Mouse (Mus musculus) midbrain, embryonic 16.5 days (tissue): ENCODE results near the gene Slc30a6. TPM values are rescaled to one million over a fixed set of nuclear protein-coding genes. Genes with fewer than 3 reads are reported as not detected.

Experiments
- ATAC-seq: fragments of 200-750 bp; cut with Nextera tagmentation; 2 replicates; pipeline ENCODE4 v1.8.0; 2017; ENCODE audit warnings: moderate TSS enrichment
- H3K27ac ChIP-seq: fragments of 300-500 bp; sonication (generic); 2 replicates; pipeline ENCODE4 v1.5.1; 2014; ENCODE audit warnings: mild to moderate bottlenecking, low read length, mixed read lengths
- H3K27me3 ChIP-seq: fragments of 300-500 bp; sonication (generic); 2 replicates; pipeline ENCODE4 v1.6.1; 2014; ENCODE audit warnings: low read depth, low read length, mixed read lengths; ENCODE audit not compliant: control insufficient read depth, insufficient read depth
- H3K36me3 ChIP-seq: fragments of 300-500 bp; sonication (generic); 2 replicates; pipeline ENCODE4 v1.6.1; 2014; ENCODE audit warnings: mild to moderate bottlenecking, low read length, moderate library complexity, mixed read lengths; ENCODE audit not compliant: control insufficient read depth, insufficient read depth
- H3K4me1 ChIP-seq: fragments of 300-500 bp; sonication (generic); 2 replicates; pipeline ENCODE4 v1.6.1; 2014; ENCODE audit warnings: mild to moderate bottlenecking, low read length, mixed read lengths; ENCODE audit not compliant: control insufficient read depth, insufficient read depth
- H3K4me2 ChIP-seq: fragments of 300-500 bp; sonication (generic); 2 replicates; pipeline ENCODE4 v1.6.1; 2014; ENCODE audit warnings: mild to moderate bottlenecking, low read length, mixed read lengths
- H3K4me3 ChIP-seq: fragments of 300-500 bp; sonication (generic); 2 replicates; pipeline ENCODE4 v1.5.1; 2014; ENCODE audit warnings: low read depth, mild to moderate bottlenecking, low read length, moderate library complexity, mixed read lengths
- H3K9ac ChIP-seq: fragments of 300-500 bp; sonication (generic); 2 replicates; pipeline ENCODE4 v1.6.1; 2014; ENCODE audit warnings: low read depth, low read length, mixed read lengths
- H3K9me3 ChIP-seq: fragments of 300-500 bp; sonication (generic); replicated peaks from 2 replicates; pipeline ENCODE4 v1.6.1; 2014; ENCODE audit warnings: mild to moderate bottlenecking, low read length, mixed read lengths; ENCODE audit not compliant: control insufficient read depth, poor library complexity, severe bottlenecking
- WGBS: fragments of 180-500 bp; shearing (Covaris S2); extraction: QIAGEN DNeasy Blood & Tissue Kit; methylation state at CpG from one replicate; pipeline ENCODE4 v1.1.7; 2014; 5-methylcytosine and 5-hydroxymethylcytosine counted together
- polyA plus RNA-seq: library from polyadenylated mRNA; unstranded; fragments of >200 nt; fragmentation: Nextera tagmentation; extraction: Ambion mirVana; gene quantifications from 2 replicates; pipeline ENCODE4 v1.2.1, GENCODE M21; 2015

The Slc30a6 gene
- polyA plus RNA-seq, 1 experiment from 2014 or later = 30.9 TPM

GRCm38 (mm10) chr17:74402486-74403222 is 7.2 kb downstream of the Slc30a6 start:
- Histone ChIP-seq H3K4me2 (no peak overlapping the region), H3K4me1 (no peaks in the 10 kb centered on the region), H3K27me3 (no peaks in the 10 kb centered on the region), H3K9me3 (no peaks in the 10 kb centered on the region), H3K36me3 (peaks cover 33% of the 10 kb centered on the region), H3K4me3 (no peak overlapping the region), H3K9ac (no peak overlapping the region), H3K27ac (no peak overlapping the region)
- WGBS = 95% methylated on average over 12 of the region's 12 CpGs
- no peak for ATAC-seq

- no peak overlapping the region for H3K27ac ChIP-seq
- WGBS = 91% methylated on average over 8 of the region's 8 CpGs
- H3K4me2 ChIP-seq = no peak overlapping the region
- no peaks in the 10 kb centered on the region for H3K27me3 ChIP-seq
- ATAC-seq = no peak
- H3K9ac ChIP-seq = no peak overlapping the region
- H3K4me1 ChIP-seq = no peaks in the 10 kb centered on the region
- H3K36me3 ChIP-seq = peaks cover 40% of the 10 kb centered on the region
- H3K4me3 ChIP-seq = no peak overlapping the region
- H3K9me3 ChIP-seq = no peaks in the 10 kb centered on the region
These were observed 11.1 kb downstream of the Slc30a6 start for GRCm38 (mm10) chr17:74406487-74406886.

GRCm38 (mm10) chr17:74409722-74410121 is 14.3 kb downstream of the Slc30a6 start:
- Histone ChIP-seq H3K4me3 (no peak overlapping the region), H3K27me3 (no peaks in the 10 kb centered on the region), H3K27ac (no peak overlapping the region), H3K4me2 (no peak overlapping the region), H3K4me1 (no peaks in the 10 kb centered on the region), H3K9me3 (no peaks in the 10 kb centered on the region), H3K9ac (no peak overlapping the region), H3K36me3 (peaks cover 31% of the 10 kb centered on the region)
- no peak for ATAC-seq
- 66% methylated on average over 4 of the region's 4 CpGs for WGBS

GRCm38 (mm10) chr17:74413324-74413723 is 17.9 kb downstream of the Slc30a6 start:
- no peaks in the 10 kb centered on the region for H3K27me3 ChIP-seq

GRCm38 (mm10) chr17:74414671-74415070 is 19.3 kb downstream of the Slc30a6 start:
- 77% methylated on average over 1 of the region's 1 CpGs for WGBS
- Histone ChIP-seq H3K9ac (no peak overlapping the region), H3K36me3 (peaks cover 25% of the 10 kb centered on the region)

More at GRCm38 (mm10) chr17:74413324-74413723, 17.9 kb downstream of the Slc30a6 start:
- WGBS = 91% methylated on average over 8 of the region's 8 CpGs
- no peak for ATAC-seq
- Histone ChIP-seq H3K4me3 (no peak overlapping the region), H3K9ac (no peak overlapping the region), H3K27ac (no peak overlapping the region), H3K4me1 (no peaks in the 10 kb centered on the region), H3K4me2 (no peak overlapping the region), H3K9me3 (no peaks in the 10 kb centered on the region), H3K36me3 (peaks cover 27% of the 10 kb centered on the region)

GRCm38 (mm10) chr17:74416841-74417360 is 21.5 kb downstream of the Slc30a6 start:
- H3K27me3 ChIP-seq = no peaks in the 10 kb centered on the region
- peaks cover 24% of the 10 kb centered on the region for H3K36me3 ChIP-seq
- no peak overlapping the region for H3K4me2 ChIP-seq
- no peaks in the 10 kb centered on the region for H3K4me1 ChIP-seq
- no peak overlapping the region for H3K9ac ChIP-seq
- WGBS = 91% methylated on average over 8 of the region's 8 CpGs
- ATAC-seq = no peak
- H3K4me3 ChIP-seq = no peak overlapping the region
- no peaks in the 10 kb centered on the region for H3K9me3 ChIP-seq
- no peak overlapping the region for H3K27ac ChIP-seq

More at GRCm38 (mm10) chr17:74414671-74415070, 19.3 kb downstream of the Slc30a6 start:
- no peak overlapping the region for H3K4me2 ChIP-seq
- no peak overlapping the region for H3K27ac ChIP-seq
- no peaks in the 10 kb centered on the region for H3K9me3 ChIP-seq
- no peaks in the 10 kb centered on the region for H3K4me1 ChIP-seq
- no peaks in the 10 kb centered on the region for H3K27me3 ChIP-seq
- no peak for ATAC-seq
- no peak overlapping the region for H3K4me3 ChIP-seq

- Histone ChIP-seq H3K9ac (no peak overlapping the region), H3K36me3 (peaks cover 18% of the 10 kb centered on the region), H3K4me2 (no peak overlapping the region), H3K4me3 (no peak overlapping the region), H3K27me3 (no peaks in the 10 kb centered on the region), H3K4me1 (no peaks in the 10 kb centered on the region), H3K9me3 (no peaks in the 10 kb centered on the region), H3K27ac (no peak overlapping the region)
- ATAC-seq = no peak
- 49% methylated on average over 4 of the region's 4 CpGs for WGBS
These were observed 22.8 kb downstream of the Slc30a6 start for GRCm38 (mm10) chr17:74418171-74418570.

GRCm38 (mm10) chr17:74420656-74421055 is 25.2 kb downstream of the Slc30a6 start:
- H3K4me1 ChIP-seq = no peaks in the 10 kb centered on the region
- no peak overlapping the region for H3K9ac ChIP-seq
- H3K36me3 ChIP-seq = peaks cover 19% of the 10 kb centered on the region
- H3K9me3 ChIP-seq = no peaks in the 10 kb centered on the region
- 59% methylated on average over 2 of the region's 2 CpGs for WGBS
- H3K4me3 ChIP-seq = no peak overlapping the region
- no peak for ATAC-seq
- no peak overlapping the region for H3K4me2 ChIP-seq
- no peaks in the 10 kb centered on the region for H3K27me3 ChIP-seq
- no peak overlapping the region for H3K27ac ChIP-seq

GRCm38 (mm10) chr17:74424401-74425005 is 29.1 kb downstream of the Slc30a6 start:
- H3K4me3 ChIP-seq = no peak overlapping the region
- H3K9ac ChIP-seq = no peak overlapping the region
- H3K4me1 ChIP-seq = no peaks in the 10 kb centered on the region
- no peaks in the 10 kb centered on the region for H3K9me3 ChIP-seq
- ATAC-seq = peak; percentile 76
- H3K27me3 ChIP-seq = no peaks in the 10 kb centered on the region
- H3K36me3 ChIP-seq = peaks cover 20% of the 10 kb centered on the region
- no peak overlapping the region for H3K4me2 ChIP-seq
- no peak overlapping the region for H3K27ac ChIP-seq
- WGBS = 45% methylated on average over 12 of the region's 12 CpGs
